Mouse (Mus musculus) right cerebral cortex, adult 2 months (tissue): ENCODE measurements at regions not wholly inside any gene's neighbourhood (a gene's known extent, or its start where the extent isn't known, plus 50 kb on each side); places are given as distances from the start of the nearest gene placed in this dataset.

Source experiments
- DNase-seq, 2 experiments: peaks; one replicate each; pipeline ENCODE4 v3.0.0; 2021 to 2022; ENCODE audit warnings: low spot score in 2 of 2

GRCm38 (mm10) chr10:111824820-111825219 is 147.6 kb upstream of the Krr1 start:
- DNase-seq = no peak

GRCm38 (mm10) chr10:111826033-111826754 is 146.3 kb upstream of the Krr1 start:
- no peak for DNase-seq

GRCm38 (mm10) chr10:111827246-111827645 is 145.2 kb upstream of the Krr1 start:
- no peak for DNase-seq

GRCm38 (mm10) chr10:111827930-111828329 is 144.5 kb upstream of the Krr1 start:
- DNase-seq = no peak

- DNase-seq = no peak
Observed at GRCm38 (mm10) chr10:111828610-111829009, 143.9 kb upstream of the Krr1 start.

- no peak for DNase-seq
Observed at GRCm38 (mm10) chr10:111829291-111829690, 143.2 kb upstream of the Krr1 start.

GRCm38 (mm10) chr10:111831105-111831504 is 141.4 kb upstream of the Krr1 start:
- no peak for DNase-seq

- no peak for DNase-seq
Observed at GRCm38 (mm10) chr10:111833611-111834010, 138.9 kb upstream of the Krr1 start.

- DNase-seq = no peak
Observed at GRCm38 (mm10) chr10:111834280-111834679, 138.2 kb upstream of the Krr1 start.

- no peak for DNase-seq
Observed at GRCm38 (mm10) chr10:111834925-111835823, 137.3 kb upstream of the Krr1 start.

- no peak for DNase-seq
Observed at GRCm38 (mm10) chr10:111836191-111836590, 136.3 kb upstream of the Krr1 start.

- DNase-seq = no peak
Observed at GRCm38 (mm10) chr10:111836802-111837201, 135.7 kb upstream of the Krr1 start.

GRCm38 (mm10) chr10:111842321-111842775 is 130.1 kb upstream of the Krr1 start:
- no peak for DNase-seq

GRCm38 (mm10) chr10:111842896-111843295 is 129.6 kb upstream of the Krr1 start:
- DNase-seq = no peak

GRCm38 (mm10) chr10:111843301-111843700 is 129.2 kb upstream of the Krr1 start:
- no peak for DNase-seq

- DNase-seq = no peak
Observed at GRCm38 (mm10) chr10:111844144-111844543, 128.3 kb upstream of the Krr1 start.

- DNase-seq = no peak
Observed at GRCm38 (mm10) chr10:111845946-111846345, 126.5 kb upstream of the Krr1 start.

GRCm38 (mm10) chr10:111854254-111854653 is 118.2 kb upstream of the Krr1 start:
- no peak for DNase-seq

GRCm38 (mm10) chr10:111855496-111855895 is 117.0 kb upstream of the Krr1 start:
- no peak for DNase-seq

- DNase-seq = no peak
Observed at GRCm38 (mm10) chr10:111858403-111858802, 114.1 kb upstream of the Krr1 start.

- DNase-seq = no peak
Observed at GRCm38 (mm10) chr10:111865286-111865830, 107.1 kb upstream of the Krr1 start.

- DNase-seq = no peak
Observed at GRCm38 (mm10) chr10:111867102-111867501, 105.4 kb upstream of the Krr1 start.
